Mouse (Mus musculus) myocyte (in vitro differentiated cells): ENCODE results near the gene Golt1a. TPM values are rescaled to one million over a fixed set of nuclear protein-coding genes. Genes with fewer than 3 reads are reported as not detected.

ENCODE experiments used
- H3K27me3 ChIP-seq: one replicate; pipeline ENCODE4 v1.6.1; 2011; ENCODE audit not compliant: control insufficient read depth, insufficient read depth, insufficient read length
- H3K36me3 ChIP-seq: one replicate; pipeline ENCODE4 v1.6.1; 2011; ENCODE audit not compliant: control insufficient read depth, insufficient read depth
- H3K4me2 ChIP-seq: one replicate; pipeline ENCODE4 v1.6.1; 2011; ENCODE audit warnings: low read depth, control low read depth
- H3K4me3 ChIP-seq: one replicate; pipeline ENCODE4 v1.5.1; 2011; ENCODE audit warnings: mild to moderate bottlenecking, control low read depth, moderate library complexity
- H3K79me2 ChIP-seq: one replicate; pipeline ENCODE4 v1.6.1; 2011; ENCODE audit not compliant: control insufficient read depth, insufficient read depth
- H3ac ChIP-seq: one replicate; pipeline ENCODE4 v1.6.1; 2011; ENCODE audit not compliant: control insufficient read depth, insufficient read length
- CEBPB ChIP-seq: IDR thresholded peaks from 2 replicates; pipeline ENCODE4 v1.6.1; 2011; ENCODE audit warnings: mild to moderate bottlenecking, moderate library complexity; ENCODE audit not compliant: poor library complexity, insufficient read depth, severe bottlenecking
- E2F4 ChIP-seq: IDR thresholded peaks from one replicate; pipeline ENCODE4 v1.6.1; 2011; ENCODE audit warnings: mild to moderate bottlenecking, control low read depth, moderate library complexity; ENCODE audit not compliant: insufficient read depth
- MAX ChIP-seq: IDR thresholded peaks from one replicate; pipeline ENCODE4 v1.6.1; 2011; ENCODE audit warnings: low read depth, mild to moderate bottlenecking, control low read depth
- MYOD1 ChIP-seq, 3 experiments: IDR thresholded peaks; one replicate each; pipeline ENCODE4 v1.6.1; 2011; ENCODE audit warnings: control low read depth in 2 of 3, low read depth in 2 of 3, mild to moderate bottlenecking in 2 of 3, moderate library complexity in 1 of 3; ENCODE audit not compliant: insufficient read length in 2 of 3, control insufficient read depth in 1 of 3
- MYOG ChIP-seq, 3 experiments: IDR thresholded peaks; one replicate each; pipeline ENCODE4 v1.6.1; 2011; ENCODE audit warnings: control low read depth in 2 of 3, low read depth in 2 of 3, mild to moderate bottlenecking in 2 of 3; ENCODE audit not compliant: insufficient read length in 2 of 3, control insufficient read depth in 1 of 3, insufficient read depth in 1 of 3
- POLR2A ChIP-seq: IDR thresholded peaks from one replicate; pipeline ENCODE4 v1.6.1; 2011; ENCODE audit warnings: low read depth, mild to moderate bottlenecking, control low read depth, moderate library complexity; ENCODE audit not compliant: insufficient read length
- POLR2AphosphoS2 ChIP-seq: IDR thresholded peaks from one replicate; pipeline ENCODE4 v1.6.1; 2011; ENCODE audit warnings: low read depth, control low read depth; ENCODE audit not compliant: insufficient read length
- REST ChIP-seq: IDR thresholded peaks from one replicate; pipeline ENCODE4 v1.6.1; 2011; ENCODE audit warnings: mild to moderate bottlenecking, control low read depth, moderate library complexity; ENCODE audit not compliant: insufficient read depth, insufficient read length
- SRF ChIP-seq: IDR thresholded peaks from one replicate; pipeline ENCODE4 v1.6.1; 2011; ENCODE audit warnings: low read depth; ENCODE audit not compliant: control insufficient read depth, insufficient read length
- TCF12 ChIP-seq: IDR thresholded peaks from one replicate; pipeline ENCODE4 v1.6.1; 2011; ENCODE audit warnings: mild to moderate bottlenecking, control low read depth; ENCODE audit not compliant: poor library complexity, insufficient read depth, severe bottlenecking
- TCF3 ChIP-seq: IDR thresholded peaks from one replicate; pipeline ENCODE4 v1.6.1; 2011; ENCODE audit warnings: low read depth, control low read depth; ENCODE audit not compliant: insufficient read length
- USF1 ChIP-seq: IDR thresholded peaks from one replicate; pipeline ENCODE4 v1.6.1; 2011; ENCODE audit warnings: low read depth, mild to moderate bottlenecking, control low read depth, moderate library complexity
- polyA plus RNA-seq: library from polyadenylated mRNA; unstranded; fragments of >200 nt; fragmentation: generic; extraction: Trizol; gene quantifications from one replicate; pipeline ENCODE4 v1.2.1, GENCODE M21; 2012; ENCODE audit warnings: missing spikeins

Gene Golt1a
- polyA plus RNA-seq, 1 experiment = not detected

DNA sequence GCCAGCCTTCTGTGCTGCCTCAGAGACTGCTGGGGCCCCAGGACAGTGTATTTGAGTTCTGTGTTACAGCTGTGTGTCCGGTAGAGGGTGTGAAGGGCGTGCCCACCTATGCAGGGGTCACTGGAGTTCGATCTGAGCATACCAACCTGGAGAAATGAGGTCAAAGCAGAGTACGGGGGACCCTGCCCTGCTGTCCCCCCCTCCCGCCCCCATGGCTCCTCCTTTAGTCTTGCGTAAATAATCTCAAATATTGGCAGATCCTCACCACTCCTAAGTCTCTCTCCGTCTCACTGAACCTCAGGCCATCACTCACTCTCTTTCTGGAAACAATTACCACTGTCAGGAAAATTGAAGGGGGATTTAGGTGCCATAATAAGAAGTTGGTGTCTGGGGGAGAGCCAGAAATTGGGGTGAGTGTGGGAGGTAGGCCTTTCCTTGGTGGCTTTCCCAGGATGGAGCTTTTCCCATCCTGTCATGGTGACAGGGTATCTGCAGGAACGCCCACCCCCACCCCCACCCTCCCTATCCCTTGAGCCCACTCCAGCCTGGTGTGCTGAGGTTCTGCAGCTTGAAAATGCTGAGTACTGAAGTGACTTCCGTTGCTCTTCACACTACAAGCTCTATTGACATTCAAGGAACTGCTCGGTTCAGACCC lies 57.5 kb downstream of the Golt1a start:
- no peak overlapping the region for H3K4me3 ChIP-seq
- H3K4me2 ChIP-seq = no peak overlapping the region
- no peaks in the 10 kb centered on the region for H3K36me3 ChIP-seq
- no peak overlapping the region for H3ac ChIP-seq
- H3K27me3 ChIP-seq = peaks cover 94% of the 10 kb centered on the region
- no peaks in the 10 kb centered on the region for H3K79me2 ChIP-seq
- no peak for TF ChIP-seq TCF3
- TF ChIP-seq POLR2A = no peak
- no peak for TF ChIP-seq USF1
- no peak for TF ChIP-seq MYOG (IDR thresholded peaks at IDR 0.05; ENCODE audit: control insufficient read depth in 1 of 3, insufficient read depth in 1 of 3, insufficient read length in 2 of 3, low read depth in 2 of 3)
- TF ChIP-seq TCF12 = no peak
- TF ChIP-seq POLR2AphosphoS2 = no peak
- TF ChIP-seq MYOD1 (IDR thresholded peaks at IDR 0.05; ENCODE audit: control insufficient read depth in 1 of 3, insufficient read length in 2 of 3, low read depth in 2 of 3) = no peak
- TF ChIP-seq E2F4 = no peak
- TF ChIP-seq REST = no peak
- TF ChIP-seq SRF = no peak
- TF ChIP-seq CEBPB = no peak
- TF ChIP-seq MAX = no peak

GRCm38 (mm10) chr1:133367606-133368488 lies 58.2 kb downstream of the Golt1a start:
- H3K4me3 ChIP-seq = no peak overlapping the region
- no peak overlapping the region for H3ac ChIP-seq
- H3K79me2 ChIP-seq = no peaks in the 10 kb centered on the region
- H3K27me3 ChIP-seq = peaks cover 94% of the 10 kb centered on the region
- H3K36me3 ChIP-seq = no peaks in the 10 kb centered on the region
- TF ChIP-seq POLR2A (no peak), CEBPB (no peak), TCF3 (no peak), MAX (no peak), SRF (no peak), MYOD1 (IDR thresholded peaks at IDR 0.05; ENCODE audit: control insufficient read depth in 1 of 3, insufficient read length in 2 of 3, low read depth in 2 of 3) (no peak), REST (no peak), USF1 (no peak), POLR2AphosphoS2 (no peak), TCF12 (no peak), MYOG (IDR thresholded peaks at IDR 0.05; ENCODE audit: control insufficient read depth in 1 of 3, insufficient read depth in 1 of 3, insufficient read length in 2 of 3, low read depth in 2 of 3) (no peak), E2F4 (no peak)
- no peak overlapping the region for H3K4me2 ChIP-seq

- H3ac ChIP-seq = no peak overlapping the region
- no peak overlapping the region for H3K4me2 ChIP-seq
- H3K4me3 ChIP-seq = no peak overlapping the region
- H3K79me2 ChIP-seq = no peaks in the 10 kb centered on the region
- no peaks in the 10 kb centered on the region for H3K36me3 ChIP-seq
- peaks cover 96% of the 10 kb centered on the region for H3K27me3 ChIP-seq
- no peak for TF ChIP-seq POLR2A
- no peak for TF ChIP-seq TCF3
- no peak for TF ChIP-seq TCF12
- TF ChIP-seq MAX = no peak
- TF ChIP-seq POLR2AphosphoS2 = no peak
Measured at GRCm38 (mm10) chr1:133368644-133369043, 59.0 kb downstream of the Golt1a start.

GRCm38 (mm10) chr1:133370352-133370751 lies 60.8 kb downstream of the Golt1a start:
- Histone ChIP-seq H3K79me2 (no peaks in the 10 kb centered on the region), H3K36me3 (no peaks in the 10 kb centered on the region), H3K27me3 (peaks cover 90% of the 10 kb centered on the region), H3K4me3 (no peak overlapping the region), H3K4me2 (no peak overlapping the region), H3ac (no peak overlapping the region)
- TF ChIP-seq TCF3 (no peak), USF1 (no peak), REST (no peak), MYOG (IDR thresholded peaks at IDR 0.05; ENCODE audit: control insufficient read depth in 1 of 3, insufficient read depth in 1 of 3, insufficient read length in 2 of 3, low read depth in 2 of 3) (no peak), CEBPB (no peak), SRF (no peak), TCF12 (no peak), MAX (no peak), POLR2A (no peak), MYOD1 (IDR thresholded peaks at IDR 0.05; ENCODE audit: control insufficient read depth in 1 of 3, insufficient read length in 2 of 3, low read depth in 2 of 3) (no peak), POLR2AphosphoS2 (no peak), E2F4 (no peak)
